Mouse (Mus musculus): ENCODE data around the gene Nudcd2.

GRCm38 (mm10) chr11:40734251-40734752, 835 bp downstream of the Nudcd2 start:
- TF ChIP-seq MYOD1 (IDR thresholded peaks at IDR 0.05; ENCODE audit: control insufficient read depth in 1 of 3, insufficient read length in 2 of 3, low read depth in 2 of 3) (no peak), MAX (IDR thresholded peaks at IDR 0.05; ENCODE audit: low read depth) (no peak), CEBPB (IDR thresholded peaks at IDR 0.05; ENCODE audit: insufficient read depth, poor library complexity, severe bottlenecking) (no peak), SRF (IDR thresholded peaks at IDR 0.05; ENCODE audit: control insufficient read depth, insufficient read length, low read depth) (no peak), MYOG (IDR thresholded peaks at IDR 0.05; ENCODE audit: control insufficient read depth in 1 of 3, insufficient read depth in 1 of 3, insufficient read length in 2 of 3, low read depth in 2 of 3) (no peak)

Measured in myocyte (in vitro differentiated cells).